Mouse (Mus musculus): ENCODE data around the gene Becn1.

DNA sequence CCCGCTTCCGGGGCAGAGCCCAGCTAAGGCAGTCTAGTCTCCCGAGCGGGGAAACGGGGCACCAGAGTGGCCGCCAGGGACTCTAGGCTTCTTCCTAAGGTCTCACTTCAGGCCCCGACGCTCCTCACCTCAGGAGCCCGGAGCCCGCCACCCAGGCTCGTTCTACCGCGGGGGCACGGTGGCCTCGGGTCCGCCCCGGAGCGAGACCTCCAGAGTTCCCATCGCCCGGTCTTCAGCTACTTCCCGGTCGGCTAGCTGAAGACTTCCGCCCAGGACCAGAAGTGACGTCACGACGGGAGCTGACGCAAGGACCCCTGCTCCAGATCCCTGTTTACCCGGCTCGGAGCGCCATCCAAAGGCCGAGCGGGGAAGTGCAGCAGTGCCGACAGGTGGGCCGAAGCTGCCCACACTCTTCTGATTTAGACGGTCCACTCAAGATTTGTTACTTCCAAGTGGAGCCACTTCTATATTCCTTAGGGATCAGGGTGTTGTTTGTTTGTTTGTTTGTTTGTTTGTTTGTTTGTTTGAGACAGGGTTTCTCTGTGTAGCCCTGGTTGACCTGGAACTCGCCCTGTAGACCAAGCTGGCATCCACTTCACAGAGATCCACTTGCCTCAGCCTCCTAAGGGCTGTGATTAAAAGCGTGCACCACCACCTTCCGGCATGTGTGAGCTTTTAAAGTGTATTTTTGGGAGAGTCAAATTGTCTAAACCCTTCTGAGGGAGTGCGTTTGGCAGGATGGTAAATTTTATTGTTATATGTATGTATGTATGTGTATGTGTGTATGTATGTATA lies at the start of gene Becn1:
- TF ChIP-seq CTCF (IDR thresholded peaks at IDR 0.05) (peak; percentile 100), POLR2A (IDR thresholded peaks at IDR 0.05; ENCODE audit: insufficient read depth, low read depth, low read length) (peak; percentile 71)

All from heart, adult 2 months (tissue).